Mouse (Mus musculus) thymus, postnatal 36 days (tissue): Measurements from ENCODE around the gene Cmya5.
A peak's percentile ranks its signal among the peaks of the same experiment; 100 is the strongest.
"Not testable (repeated sequence)": the region's sequence is repeated elsewhere in the genome, so short reads cannot be mapped to it uniquely, and the experiment has no call there.

Source experiments
- DNase-seq, 2 experiments: peaks; one replicate each; pipeline ENCODE4 v3.0.0; 2022; ENCODE audit warnings: mixed read lengths in 2 of 2

Gene Cmya5

GRCm38 (mm10) chr13:93144336-93145167 lies at the start of gene Cmya5:
TSS of gene Cmya5 (minus strand) at chr13:93144724.
- peak; percentile 46 to 49 for DNase-seq

GRCm38 (mm10) chr13:93192646-93193026 lies 48.1 kb upstream of the Cmya5 start:
- no peak for DNase-seq

- DNase-seq: peak; percentile 89 to 94
These were observed 47.5 kb upstream of the Cmya5 start, which contains the start of gene Tent2 for GRCm38 (mm10) chr13:93191831-93192645. TSS of gene Tent2 (minus strand) at chr13:93192385.

GRCm38 (mm10) chr13:93189416-93189815 lies 44.9 kb upstream of the Cmya5 start:
- no peak for DNase-seq

DNA sequence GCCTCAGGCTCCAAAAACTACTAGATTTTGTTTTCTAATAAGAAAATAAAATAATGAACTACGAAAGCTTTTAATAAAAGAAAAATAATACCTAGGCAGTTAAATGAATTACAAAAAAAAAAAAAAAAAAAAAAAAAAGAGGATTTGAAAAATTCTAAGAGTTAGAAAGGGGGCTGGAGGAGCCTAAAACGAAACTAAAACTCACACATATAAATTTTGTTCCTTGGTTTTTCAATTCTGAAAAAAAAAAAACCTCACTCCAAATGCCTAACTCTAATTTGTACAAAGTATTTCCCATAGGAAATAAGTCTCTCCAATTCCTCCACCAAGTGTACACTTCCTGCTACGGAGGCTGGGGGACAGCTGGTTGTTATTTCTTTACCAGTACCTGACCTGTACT lies 44.2 kb upstream of the Cmya5 start:
- no peak for DNase-seq

GRCm38 (mm10) chr13:93187792-93188191 lies 43.3 kb upstream of the Cmya5 start:
- DNase-seq: not testable (repeated sequence)

GRCm38 (mm10) chr13:93180351-93180750 lies 35.8 kb upstream of the Cmya5 start:
- no peak for DNase-seq

DNA sequence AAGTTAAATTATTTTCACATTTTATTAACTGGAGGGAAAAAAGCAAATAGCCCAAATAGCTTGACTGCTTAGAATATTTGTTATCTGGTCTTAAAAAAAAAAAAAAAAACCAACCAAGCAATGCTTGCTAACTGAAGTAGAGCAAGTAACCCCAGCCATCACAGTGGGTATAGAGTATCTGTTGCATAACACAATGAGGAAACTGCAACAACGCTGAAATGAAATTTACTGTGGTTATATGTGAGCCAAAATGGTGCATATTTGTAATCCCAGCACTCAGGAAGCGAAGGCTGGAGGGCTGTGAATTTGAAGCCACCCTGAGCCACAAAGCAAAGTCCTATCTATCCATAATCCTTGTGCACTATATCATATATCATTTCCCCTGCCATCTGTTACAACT lies 35.0 kb upstream of the Cmya5 start:
- no peak for DNase-seq

- no peak for DNase-seq
These were observed 33.0 kb upstream of the Cmya5 start for GRCm38 (mm10) chr13:93177571-93177970.

DNA sequence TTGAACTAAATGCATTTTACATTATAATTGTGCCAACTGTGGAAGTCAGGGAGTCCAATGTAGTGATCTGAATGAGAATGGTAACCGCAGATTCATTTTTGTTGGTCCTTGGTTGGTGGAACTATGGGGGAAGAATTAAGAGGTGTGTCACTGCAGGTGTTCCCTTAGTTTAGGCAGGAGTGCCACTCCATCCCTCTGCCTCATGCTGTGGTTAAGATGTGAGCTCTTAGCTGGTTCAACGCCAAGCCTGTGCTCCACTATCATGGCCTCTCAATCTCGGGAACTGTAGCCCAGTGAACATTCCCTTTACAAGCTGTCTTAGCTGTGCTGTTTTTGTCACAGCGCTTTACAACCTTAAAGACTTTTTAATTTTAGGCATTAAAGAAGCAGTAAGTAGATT lies 18.8 kb upstream of the Cmya5 start:
- no peak for DNase-seq

- no peak for DNase-seq
These were observed 17.9 kb upstream of the Cmya5 start for GRCm38 (mm10) chr13:93162456-93162855.

GRCm38 (mm10) chr13:93158261-93158660 lies 13.7 kb upstream of the Cmya5 start:
- DNase-seq: no peak

DNA sequence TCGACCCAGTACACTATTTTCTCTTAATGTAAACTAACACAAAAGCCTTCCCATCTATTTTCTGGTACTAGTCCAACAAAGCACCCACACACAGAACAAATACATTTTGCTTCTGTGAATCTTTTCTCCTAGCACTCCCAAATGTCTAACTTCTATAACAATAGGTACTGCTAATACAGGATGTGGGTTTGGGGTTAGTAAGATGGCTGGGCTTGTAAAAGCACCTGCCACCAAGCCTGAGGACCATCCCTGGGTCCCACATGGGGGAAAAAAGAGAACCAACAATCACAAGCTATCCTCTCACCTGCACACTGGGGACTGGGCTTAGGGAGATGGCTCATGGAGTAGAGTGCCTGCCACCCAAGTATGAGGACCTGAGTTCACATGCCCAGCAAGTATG lies 8.8 kb upstream of the Cmya5 start:
- no peak for DNase-seq

- no peak for DNase-seq
These were observed 673 bp downstream of the Cmya5 start for GRCm38 (mm10) chr13:93143819-93144283.

- no peak for DNase-seq
These were observed 3.3 kb downstream of the Cmya5 start for GRCm38 (mm10) chr13:93141184-93141583.

GRCm38 (mm10) chr13:93138059-93138458 lies 6.5 kb downstream of the Cmya5 start:
- DNase-seq: no peak

DNA sequence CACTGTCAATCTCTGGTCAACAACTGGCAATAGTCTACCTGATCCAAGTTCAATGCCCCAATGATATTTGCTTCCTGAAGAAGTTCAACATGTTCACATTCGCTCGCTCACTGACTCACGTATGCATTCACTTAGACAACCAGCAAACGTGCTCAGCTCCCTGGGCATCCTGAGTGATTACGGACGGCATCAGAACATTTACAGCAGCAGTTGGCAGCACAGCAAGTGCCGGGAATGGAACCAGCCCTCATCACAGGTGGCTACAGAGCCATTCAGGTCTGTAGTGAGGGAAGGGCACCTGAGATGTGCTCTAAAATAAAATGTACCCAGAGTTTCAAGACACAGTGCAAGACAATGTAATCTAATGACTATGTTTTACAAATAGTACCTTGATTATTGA lies 7.4 kb downstream of the Cmya5 start:
- DNase-seq: no peak

DNA sequence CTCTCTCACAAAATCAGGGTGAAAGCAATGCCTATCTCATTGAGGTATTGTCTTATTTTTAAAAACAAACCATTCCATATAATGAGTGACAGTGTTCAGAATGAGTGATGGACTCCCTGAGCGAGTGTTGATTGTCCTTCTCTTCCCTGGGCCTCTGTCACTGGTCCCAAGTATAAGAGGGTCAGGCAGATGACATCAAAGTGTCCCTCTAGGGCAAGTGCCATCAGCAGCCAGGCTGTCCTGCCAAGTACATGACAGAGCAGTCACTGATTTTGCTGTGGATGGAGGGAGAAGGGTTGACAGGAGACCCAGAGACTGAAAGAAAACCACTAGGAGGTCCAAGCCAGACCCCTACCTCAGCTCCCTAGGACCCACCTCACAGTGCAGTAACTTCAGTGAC lies 8.3 kb downstream of the Cmya5 start:
- no peak for DNase-seq

GRCm38 (mm10) chr13:93135501-93135900 lies 9.0 kb downstream of the Cmya5 start:
- no peak for DNase-seq

DNA sequence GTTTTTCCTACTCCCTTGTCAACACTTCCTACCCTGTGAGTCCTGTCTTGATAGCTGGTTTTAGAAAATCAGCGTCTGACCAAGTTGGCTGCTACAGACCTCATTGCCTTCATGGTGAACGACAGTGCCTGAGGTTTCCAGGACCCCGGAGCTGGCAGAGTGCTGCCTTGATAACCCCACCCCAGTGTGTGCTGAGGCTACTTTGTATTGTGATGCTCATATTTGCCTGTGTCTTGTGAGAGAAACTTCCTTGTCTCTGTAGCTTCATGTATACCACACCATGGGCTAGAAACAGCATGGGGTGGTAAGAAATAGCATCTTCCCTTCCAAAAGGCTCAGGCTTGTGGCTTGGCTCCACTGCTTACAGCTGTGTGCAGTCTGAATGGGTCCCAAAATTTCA lies 13.8 kb downstream of the Cmya5 start:
- DNase-seq: no peak

GRCm38 (mm10) chr13:93128961-93129360 lies 15.6 kb downstream of the Cmya5 start:
- DNase-seq: no peak

DNA sequence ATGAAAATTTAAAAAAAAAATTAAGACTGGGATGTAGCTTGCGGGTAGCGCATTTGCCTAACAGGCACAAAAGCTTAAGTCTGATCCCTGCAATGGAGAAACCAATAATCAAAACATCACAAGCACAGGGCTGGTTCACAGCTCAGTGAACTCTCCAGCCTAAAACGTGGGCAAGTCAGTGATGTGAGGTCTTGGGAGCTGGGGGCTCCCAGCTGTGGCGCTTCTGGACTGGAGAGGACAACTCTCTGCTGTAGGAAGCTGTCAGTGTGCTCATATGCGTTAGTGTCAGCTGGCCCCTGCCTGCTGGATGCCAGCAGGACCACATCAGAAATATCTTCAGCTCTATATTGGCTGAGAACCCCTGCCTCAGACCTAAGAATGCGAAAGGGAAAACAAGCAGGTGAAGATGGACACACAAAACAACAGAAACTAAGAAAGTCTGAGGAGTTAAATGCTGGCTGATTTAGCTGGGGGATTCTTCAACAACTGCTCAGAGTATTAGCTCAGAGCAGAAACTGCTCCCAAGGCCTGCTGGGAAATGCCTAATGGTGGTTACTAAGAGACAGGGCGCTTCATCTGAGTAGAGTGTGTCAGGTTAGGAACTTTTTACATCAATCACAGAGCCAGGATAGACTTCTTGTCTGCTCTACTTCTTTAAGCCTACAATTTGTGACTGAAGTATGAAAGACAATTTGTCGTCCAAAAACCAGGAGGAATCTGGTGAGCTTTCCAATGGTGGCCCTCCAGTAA lies 16.2 kb downstream of the Cmya5 start:
- DNase-seq: no peak

DNA sequence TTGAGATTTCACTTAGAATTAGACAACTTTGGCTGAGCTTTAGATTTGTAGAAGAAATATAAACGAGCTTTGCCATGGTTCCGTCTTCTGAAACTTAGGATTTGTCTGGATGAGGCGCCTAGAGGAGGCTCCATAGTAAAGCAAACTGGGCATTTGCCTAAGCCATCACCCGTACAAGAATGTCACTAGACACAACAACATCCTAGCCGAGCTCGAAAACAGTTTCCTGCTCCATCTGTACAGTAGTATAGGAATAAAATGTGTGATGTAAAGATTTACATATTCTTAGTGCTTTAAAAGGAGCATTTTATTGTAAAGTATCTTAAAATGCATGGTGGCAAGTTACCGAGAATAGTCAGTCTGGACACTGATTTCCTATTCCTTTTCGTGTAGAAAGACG lies 22.2 kb downstream of the Cmya5 start:
- DNase-seq: no peak
